Mouse (Mus musculus): ENCODE results near the gene Olfr1176.

Gene Olfr1176

DNA sequence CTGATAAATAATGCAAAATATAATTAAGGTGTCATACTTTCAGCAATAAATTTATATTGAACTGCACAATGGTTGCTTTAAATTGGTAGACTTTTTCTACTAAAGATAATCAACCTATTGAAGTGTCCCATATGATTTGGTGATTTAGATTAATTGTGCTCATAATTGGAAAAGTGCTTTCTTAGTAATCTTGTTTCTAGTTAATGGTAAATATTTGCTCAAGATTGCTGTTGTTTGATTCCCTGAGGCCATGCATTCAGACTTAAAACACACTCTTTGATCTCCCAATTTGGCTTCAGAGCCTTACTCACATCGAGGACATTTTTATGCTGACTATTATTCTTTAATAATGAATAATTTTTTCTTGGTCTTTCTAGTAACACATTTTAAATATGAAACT is at the start of gene Olfr1176:
Gene Olfr1176, plus strand, starts transcription at position 301 of the 400 bp plus-strand sequence.
- no peak for DNase-seq (ENCODE audit: low read depth, low spot score)

DNA sequence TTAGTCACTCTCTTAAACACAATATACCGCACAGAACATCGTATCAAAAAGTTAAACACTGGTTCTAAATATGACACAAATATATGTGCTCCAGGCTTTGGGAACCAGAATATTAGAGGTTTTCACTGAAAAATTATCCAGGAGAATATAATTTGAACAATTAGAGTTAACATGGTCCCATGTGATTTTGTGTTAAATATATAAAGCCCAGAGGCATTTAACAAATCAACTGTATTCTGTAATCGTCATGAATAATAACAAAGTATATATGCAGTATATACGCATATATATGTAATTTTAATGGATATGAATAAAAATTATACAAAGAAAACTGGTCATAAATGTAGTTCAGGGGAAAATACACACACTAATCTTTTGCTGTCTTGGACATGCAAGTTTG is 21.5 kb upstream of the Olfr1176 start, which contains the start of gene Olfr1174-ps:
Gene Olfr1174-ps, minus strand, starts transcription at position 101 of the 400 bp plus-strand sequence.
- DNase-seq (ENCODE audit: low read depth, low spot score), result no peak

DNA sequence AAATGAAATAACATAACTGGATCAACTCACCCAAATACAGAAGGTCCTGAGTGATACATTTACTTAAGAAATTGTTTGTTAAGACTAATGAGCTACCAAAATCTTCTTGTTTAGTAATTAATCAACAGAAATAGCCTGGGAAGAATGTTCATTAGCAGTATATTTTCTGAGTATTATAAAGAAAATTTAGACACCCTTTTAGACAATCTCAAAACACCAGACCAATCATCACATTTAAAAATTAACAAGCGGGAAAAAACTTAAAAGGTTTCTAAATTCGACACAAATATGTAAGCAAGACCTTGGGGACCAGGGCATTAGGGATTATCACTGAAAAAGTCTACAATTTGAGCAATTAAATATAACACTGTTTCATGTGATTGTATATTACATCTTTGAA is 9.4 kb upstream of the Olfr1176 start, which contains the start of gene Olfr1175-ps:
Gene Olfr1175-ps, minus strand, starts transcription at position 101 of the 400 bp plus-strand sequence.
- DNase-seq (ENCODE audit: low read depth, low spot score), result no peak

DNA sequence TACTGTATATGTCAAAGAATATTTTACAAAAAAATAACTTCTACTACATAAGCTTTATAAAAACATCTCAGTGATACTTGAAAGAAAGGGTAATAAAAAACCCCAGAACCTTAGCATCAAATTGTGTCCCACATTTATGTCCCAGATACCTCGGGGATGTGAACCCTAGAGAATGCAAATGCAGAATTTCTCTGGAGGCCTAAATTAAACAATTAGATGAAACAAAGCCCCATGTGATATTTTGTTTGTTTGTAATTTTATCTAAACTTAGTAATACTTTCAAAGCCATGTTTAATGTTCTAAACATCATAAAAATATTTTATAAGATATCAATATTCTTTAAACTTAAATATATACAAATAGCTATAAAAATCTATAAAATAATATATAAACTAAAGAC is 9.9 kb downstream of the Olfr1176 start, which contains the start of gene Olfr1177-ps:
Gene Olfr1177-ps, minus strand, starts transcription at position 101 of the 400 bp plus-strand sequence.
- no peak for DNase-seq (ENCODE audit: low read depth, low spot score)

DNA sequence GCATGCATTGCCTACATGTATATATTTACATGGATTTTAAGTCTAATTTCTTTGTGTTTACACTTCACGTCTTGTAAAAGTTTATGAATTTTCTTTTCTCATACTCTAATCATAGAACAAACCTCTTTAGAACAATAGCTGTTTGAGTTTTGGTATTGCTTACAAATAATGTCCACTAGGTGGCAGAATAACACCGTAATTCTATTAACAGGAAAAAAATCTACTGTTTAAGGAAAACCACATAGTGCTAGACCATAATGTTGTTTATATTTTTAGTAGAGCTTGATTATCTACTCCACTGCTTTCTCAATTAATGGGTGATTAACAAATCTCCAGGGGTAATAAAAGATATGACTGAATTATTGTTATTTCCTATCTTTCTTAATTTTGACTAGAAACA is 19.8 kb downstream of the Olfr1176 start:
- DNase-seq (ENCODE audit: low read depth, low spot score), result peak; percentile 35

DNA sequence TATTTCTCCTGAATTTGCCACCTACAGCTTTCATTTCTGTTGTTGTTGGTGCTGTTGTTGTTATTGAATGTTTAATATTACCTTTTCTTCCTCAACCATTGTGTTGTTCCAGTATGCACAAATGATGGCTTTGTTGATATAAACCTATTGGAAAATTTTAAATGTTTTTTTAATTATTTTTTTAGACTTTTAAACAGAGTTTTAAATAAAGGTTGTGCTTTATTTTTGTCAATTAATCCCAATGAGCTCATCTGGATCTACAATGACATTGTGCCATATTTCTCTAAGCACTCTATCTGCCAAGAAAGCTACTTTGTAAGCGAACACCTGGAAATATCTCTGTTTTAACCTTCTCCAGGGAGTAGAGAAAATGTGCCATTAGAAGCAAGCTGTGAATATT is 50.2 kb downstream of the Olfr1176 start, which contains the start of gene Olfr1178:
Gene Olfr1178, plus strand, starts transcription at position 301 of the 400 bp plus-strand sequence.
- no peak for DNase-seq (ENCODE audit: low read depth, low spot score)
